18 mouse cellular contexts compared by ENCODE assay signal in genomic region chr5:44147732-44148131, GRCm38 (mm10).
"Had no signal": no experiment of that assay in that cellular context is flagged by ENCODE, and none has a peak within 500 bp of the region (broad histone marks: within the 10 kb centered on the region; RNA-seq: fewer than 3 reads in every experiment).

No protein-coding gene starts in this region.

- H3K27ac ChIP-seq: limb, embryonic 12.5 days; limb, embryonic 15.5 days; liver, embryonic 14.5 days; macrophage; midbrain, embryonic 12.5 days; midbrain, embryonic 15.5 days; neural tube, embryonic 12.5 days; neural tube, embryonic 15.5 days had no signal

- H3K4me3 ChIP-seq: limb, embryonic 12.5 days; limb, embryonic 15.5 days; midbrain, embryonic 12.5 days; midbrain, embryonic 15.5 days; neural tube, embryonic 12.5 days; neural tube, embryonic 15.5 days had no signal

- DNase-seq: kidney, adult 2 months; kidney, postnatal 10 days; kidney, postnatal 36 days; left cerebral cortex, postnatal 4 days; liver, postnatal 0 days; lung, embryonic 14.5 days; right cerebral cortex, postnatal 14 days; spleen, adult 18-20 months; thymus, adult 2 months; thymus, postnatal 25 days had no signal
